Mouse (Mus musculus): Measurements from ENCODE around the gene Moxd1. TPM values are rescaled to one million over a fixed set of nuclear protein-coding genes. Genes with fewer than 3 reads are reported as not detected.

Moxd1 gene
- polyA plus RNA-seq, 1 experiment from 2014 or later: 1.7 TPM

- no peak overlapping the region for H3K9ac ChIP-seq (ENCODE audit: low read length)
- ATAC-seq (no peak), DNase-seq (ENCODE audit: low spot score) (no peak)
- 0 out of 2 replicates have a peak, but pooled peaks cover 2% of the 10 kb centered on the region for H3K4me1 ChIP-seq (ENCODE audit: control insufficient read depth, insufficient read depth, low read length)
- H3K4me3 ChIP-seq (ENCODE audit: low read depth, low read length): no peak overlapping the region
- H3K27me3 ChIP-seq (replicated peaks; ENCODE audit: control insufficient read depth, insufficient read depth, low read length): no peaks in the 10 kb centered on the region
- 88% methylated on average over 10 of the region's 10 CpGs for WGBS
- H3K36me3 ChIP-seq (ENCODE audit: control insufficient read depth, insufficient read depth, low read length): no peaks in the 10 kb centered on the region
- H3K27ac ChIP-seq (ENCODE audit: low read depth, low read length): no peak overlapping the region
- no peak overlapping the region for H3K4me2 ChIP-seq (ENCODE audit: low read length)
- no peaks in the 10 kb centered on the region for H3K9me3 ChIP-seq (replicated peaks; ENCODE audit: control insufficient read depth, low read length)
Measured at GRCm38 (mm10) chr10:24339593-24340143, 116.4 kb downstream of the Moxd1 start.

GRCm38 (mm10) chr10:24340551-24341213, 117.4 kb downstream of the Moxd1 start:
- H3K4me3 ChIP-seq (ENCODE audit: low read depth, low read length): no peak overlapping the region
- no peaks in the 10 kb centered on the region for H3K27me3 ChIP-seq (replicated peaks; ENCODE audit: control insufficient read depth, insufficient read depth, low read length)
- no peaks in the 10 kb centered on the region for H3K36me3 ChIP-seq (ENCODE audit: control insufficient read depth, insufficient read depth, low read length)
- no peak for ATAC-seq
- H3K27ac ChIP-seq (ENCODE audit: low read depth, low read length): no peak overlapping the region
- 0 out of 2 replicates have a peak, but pooled peaks cover 2% of the 10 kb centered on the region for H3K4me1 ChIP-seq (ENCODE audit: control insufficient read depth, insufficient read depth, low read length)
- no peaks in the 10 kb centered on the region for H3K9me3 ChIP-seq (replicated peaks; ENCODE audit: control insufficient read depth, low read length)
- 83% methylated on average over 1 of the region's 1 CpGs for WGBS
- no peak for DNase-seq (ENCODE audit: low spot score)
- H3K9ac ChIP-seq (ENCODE audit: low read length): no peak overlapping the region
- H3K4me2 ChIP-seq (ENCODE audit: low read length): no peak overlapping the region

- DNase-seq (ENCODE audit: low spot score) (no peak), ATAC-seq (no peak)
- no peaks in the 10 kb centered on the region for H3K27me3 ChIP-seq (replicated peaks; ENCODE audit: control insufficient read depth, insufficient read depth, low read length)
- H3K4me1 ChIP-seq (ENCODE audit: control insufficient read depth, insufficient read depth, low read length): 0 out of 2 replicates have a peak, but pooled peaks cover 2% of the 10 kb centered on the region
- no peaks in the 10 kb centered on the region for H3K36me3 ChIP-seq (ENCODE audit: control insufficient read depth, insufficient read depth, low read length)
- H3K27ac ChIP-seq (ENCODE audit: low read depth, low read length): no peak overlapping the region
- no peak overlapping the region for H3K4me3 ChIP-seq (ENCODE audit: low read depth, low read length)
- no peaks in the 10 kb centered on the region for H3K9me3 ChIP-seq (replicated peaks; ENCODE audit: control insufficient read depth, low read length)
- no peak overlapping the region for H3K4me2 ChIP-seq (ENCODE audit: low read length)
- WGBS: 89% methylated on average over 6 of the region's 6 CpGs
- no peak overlapping the region for H3K9ac ChIP-seq (ENCODE audit: low read length)
Measured at GRCm38 (mm10) chr10:24341214-24341589, 117.9 kb downstream of the Moxd1 start.

- DNase-seq (ENCODE audit: low spot score) (no peak), ATAC-seq (no peak)
- Histone ChIP-seq H3K9me3 (replicated peaks; ENCODE audit: control insufficient read depth, low read length) (no peaks in the 10 kb centered on the region), H3K4me2 (ENCODE audit: low read length) (no peak overlapping the region), H3K9ac (ENCODE audit: low read length) (no peak overlapping the region), H3K36me3 (ENCODE audit: control insufficient read depth, insufficient read depth, low read length) (no peaks in the 10 kb centered on the region), H3K4me1 (ENCODE audit: control insufficient read depth, insufficient read depth, low read length) (0 out of 2 replicates have a peak, but pooled peaks cover 2% of the 10 kb centered on the region), H3K27ac (ENCODE audit: low read depth, low read length) (no peak overlapping the region), H3K4me3 (ENCODE audit: low read depth, low read length) (no peak overlapping the region), H3K27me3 (replicated peaks; ENCODE audit: control insufficient read depth, insufficient read depth, low read length) (no peaks in the 10 kb centered on the region)
- 70% methylated on average over 4 of the region's 4 CpGs for WGBS
Measured at GRCm38 (mm10) chr10:24343068-24343467, 119.8 kb downstream of the Moxd1 start.

Other genes with a start within 250 kb of the Moxd1 start
- gene Taar6, start 237.9 kb upstream of the Moxd1 start, polyA plus RNA-seq (2014; fragmentation: Nextera tagmentation; extraction: Ambion mirVana): not detected in 2 replicates
- not detected in 2 replicates for gene Taar7a, start 230.0 kb upstream of the Moxd1 start, polyA plus RNA-seq (2014; fragmentation: Nextera tagmentation; extraction: Ambion mirVana)
- gene Taar7b, start 223.6 kb upstream of the Moxd1 start, polyA plus RNA-seq (2014; fragmentation: Nextera tagmentation; extraction: Ambion mirVana): not detected in 2 replicates
- not detected in 2 replicates for gene Taar7d, start 196.3 kb upstream of the Moxd1 start, polyA plus RNA-seq (2014; fragmentation: Nextera tagmentation; extraction: Ambion mirVana)
- gene Taar7e, start 185.9 kb upstream of the Moxd1 start, polyA plus RNA-seq (2014; fragmentation: Nextera tagmentation; extraction: Ambion mirVana): not detected in 2 replicates
- not detected in 2 replicates for gene Taar7f, start 174.0 kb upstream of the Moxd1 start, polyA plus RNA-seq (2014; fragmentation: Nextera tagmentation; extraction: Ambion mirVana)
- gene Taar8a, start 147.0 kb upstream of the Moxd1 start, polyA plus RNA-seq (2014; fragmentation: Nextera tagmentation; extraction: Ambion mirVana): not detected in 2 replicates
- gene Taar8b, start 131.2 kb upstream of the Moxd1 start, polyA plus RNA-seq (2014; fragmentation: Nextera tagmentation; extraction: Ambion mirVana): not detected in 2 replicates
- gene Taar8c, start 121.6 kb upstream of the Moxd1 start, polyA plus RNA-seq (2014; fragmentation: Nextera tagmentation; extraction: Ambion mirVana): not detected in 2 replicates
- not detected in 2 replicates for gene Taar9, start 114.0 kb upstream of the Moxd1 start, polyA plus RNA-seq (2014; fragmentation: Nextera tagmentation; extraction: Ambion mirVana)
- 275 and 313 TPM in 2 replicates for gene Stx7, start 74.2 kb upstream of the Moxd1 start, polyA plus RNA-seq (2014; fragmentation: Nextera tagmentation; extraction: Ambion mirVana)

Data from forebrain, embryonic 14.5 days (tissue).